Mouse (Mus musculus) liver, embryonic 14.5 days (tissue): ENCODE data around the gene Cbl. TPM values are rescaled to one million over a fixed set of nuclear protein-coding genes. Genes with fewer than 3 reads are reported as not detected.

ENCODE experiments used
- ATAC-seq: fragments of 200-750 bp; cut with Nextera tagmentation; 2 replicates; pipeline ENCODE4 v1.8.0; 2017; ENCODE audit warnings: moderate number of reproducible peaks, mild to moderate bottlenecking, moderate library complexity; ENCODE audit not compliant: insufficient read depth
- DNase-seq, 3 experiments: peaks; one replicate each; pipeline ENCODE4 v3.0.0-alpha.2; 2012 to 2013; ENCODE audit warnings: low read depth in 3 of 3, low spot score in 3 of 3
- H3K27ac ChIP-seq: fragments of 300-500 bp; sonication (generic); 2 replicates; pipeline ENCODE4 v1.5.1; 2014; ENCODE audit warnings: moderate library complexity, mild to moderate bottlenecking, control low read depth, inconsistent platforms
- H3K27me3 ChIP-seq: fragments of 300-500 bp; sonication (generic); 2 replicates; pipeline ENCODE4 v1.6.1; 2014; ENCODE audit warnings: mild to moderate bottlenecking, low read length, moderate library complexity; ENCODE audit not compliant: control insufficient read depth, insufficient read depth
- H3K36me3 ChIP-seq: fragments of 300-500 bp; sonication (generic); replicated peaks from 2 replicates; pipeline ENCODE4 v1.6.1; 2014; ENCODE audit warnings: low read depth; ENCODE audit not compliant: control insufficient read depth, insufficient read depth
- H3K4me1 ChIP-seq, 2 experiments: fragments of 200-500 bp in 1 of 2; fragments of 300-500 bp in 1 of 2; sonication (generic) in 1 of 2; replicated peaks; 2 replicates each; pipeline ENCODE4 v1.6.1; 2012 to 2014; ENCODE audit warnings: antibody characterized with exemption in 1 of 2, inconsistent platforms in 1 of 2, low read length in 1 of 2; ENCODE audit not compliant: control insufficient read depth in 2 of 2, insufficient read depth in 2 of 2
- H3K4me2 ChIP-seq: fragments of 300-500 bp; sonication (generic); 2 replicates; pipeline ENCODE4 v1.6.1; 2014; ENCODE audit warnings: low read depth, mild to moderate bottlenecking, control low read depth, moderate library complexity
- H3K4me3 ChIP-seq, 2 experiments: fragments of 200-500 bp in 1 of 2; fragments of 300-500 bp in 1 of 2; sonication (generic) in 1 of 2; 2 replicates each; pipeline ENCODE4 v1.5.1; 2012 to 2014; ENCODE audit warnings: low read depth in 2 of 2, low read length in 2 of 2, mild to moderate bottlenecking in 2 of 2, control low read depth in 1 of 2, inconsistent platforms in 1 of 2, moderate library complexity in 1 of 2; ENCODE audit not compliant: insufficient read depth in 1 of 2
- H3K9ac ChIP-seq: fragments of 300-500 bp; sonication (generic); replicated peaks from 2 replicates; pipeline ENCODE4 v1.6.1; 2014; ENCODE audit warnings: mild to moderate bottlenecking, control low read depth, moderate library complexity
- H3K9me3 ChIP-seq: fragments of 300-500 bp; sonication (generic); 2 replicates; pipeline ENCODE4 v1.6.1; 2016; ENCODE audit warnings: low read length, mixed read lengths; ENCODE audit not compliant: control insufficient read depth
- CTCF ChIP-seq: IDR thresholded peaks from 2 replicates; pipeline ENCODE4 v1.5.1; 2016; ENCODE audit warnings: antibody characterized with exemption, low read depth, control low read depth
- EP300 ChIP-seq: IDR thresholded peaks from 2 replicates; pipeline ENCODE4 v1.6.1; 2016; ENCODE audit warnings: antibody characterized with exemption, low read depth
- WGBS: fragments of 180-500 bp; shearing (Covaris S2); extraction: QIAGEN DNeasy Blood & Tissue Kit; methylation state at CpG from one replicate; pipeline ENCODE4 v1.1.7; 2014; ENCODE audit not compliant: insufficient replicate concordance; 5-methylcytosine and 5-hydroxymethylcytosine counted together
- polyA plus RNA-seq, 2 experiments: library from polyadenylated mRNA; depleted of rRNA in 1 of 2; stranded (reverse) in 1 of 2; unstranded in 1 of 2; fragments of >200 nt; fragmentation: Nextera tagmentation in 1 of 2; extraction: Ambion mirVana in 1 of 2; gene quantifications; 2 replicates each; pipeline versions ENCODE4 v1.2.1 to v1.2.3; 2012 to 2014

The Cbl gene
- polyA plus RNA-seq, 2 experiments, result 3.7 to 3.9 TPM

DNA sequence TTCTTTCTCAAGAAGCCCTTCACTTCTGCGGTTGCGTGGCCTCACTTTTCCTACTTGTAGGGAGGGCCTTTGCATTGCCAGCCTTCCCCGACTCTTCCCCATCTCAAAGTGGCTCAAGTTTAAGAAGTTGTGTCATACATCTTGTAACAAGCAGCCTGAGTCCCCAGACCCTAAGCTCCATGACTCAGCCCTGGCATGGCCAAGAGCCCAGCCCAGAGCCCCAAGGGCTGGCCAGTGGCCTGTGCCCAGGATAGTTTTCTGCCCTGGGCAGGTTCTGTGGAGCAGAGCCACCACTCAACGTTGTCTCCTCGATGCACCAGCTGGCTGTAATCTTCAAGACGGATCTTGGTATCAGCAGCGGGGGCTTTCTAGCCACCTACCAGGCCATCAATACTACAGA, 129.0 kb downstream of the Cbl start:
- TF ChIP-seq CTCF, result no peak
- no peak for TF ChIP-seq EP300
- Histone ChIP-seq H3K4me1 (peaks cover 0 to 7% of the 10 kb centered on the region in 2 experiments), H3K9me3 (no peaks in the 10 kb centered on the region), H3K9ac (no peak overlapping the region), H3K27me3 (no peaks in the 10 kb centered on the region), H3K27ac (no peak overlapping the region), H3K4me3 (no peak overlapping the region), H3K4me2 (no peak overlapping the region), H3K36me3 (peaks cover 14% of the 10 kb centered on the region)
- WGBS, result 80% methylated on average over 7 of the region's 7 CpGs
- ATAC-seq (no peak), DNase-seq (no peak)

DNA sequence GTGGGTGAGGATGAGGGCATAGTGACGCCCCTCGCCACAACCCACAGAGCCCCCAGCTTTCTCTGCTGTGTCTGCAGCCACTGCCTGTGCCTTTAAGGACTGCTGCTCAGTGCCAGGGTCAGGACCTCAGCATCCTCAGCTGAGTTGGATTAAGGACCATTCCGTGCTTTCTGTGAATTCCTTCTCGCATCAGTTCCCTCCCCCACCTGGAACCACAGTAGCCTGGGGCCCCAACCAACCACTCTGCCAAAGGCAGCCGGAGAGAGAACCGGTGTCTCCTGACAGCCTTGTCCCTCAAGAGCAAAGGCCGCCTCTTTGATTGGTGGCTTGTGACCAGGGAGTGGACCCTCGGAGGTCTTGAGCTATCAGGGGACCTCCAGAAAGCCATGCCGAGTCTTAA, 132.4 kb downstream of the Cbl start, which contains the start of gene Mfrp:
Mfrp (plus strand) TSS at position 240 of the 400 bp plus-strand sequence.
- H3K4me1 ChIP-seq, result no peaks in the 10 kb centered on the region
- H3K27me3 ChIP-seq, result no peaks in the 10 kb centered on the region
- no peak within 1 kb of the TSS for H3K4me3 ChIP-seq
- no peak for ATAC-seq
- H3K36me3 ChIP-seq, result peaks cover 3% of the 10 kb centered on the region; the same call in 1 of the 2 replicates
- no peak for DNase-seq
- TF ChIP-seq CTCF (no peak), EP300 (no peak)
- no peak within 1 kb of the TSS for H3K9ac ChIP-seq
- no peak within 1 kb of the TSS for H3K27ac ChIP-seq
- no peaks in the 10 kb centered on the region for H3K9me3 ChIP-seq
- 75% methylated on average over 9 of the region's 9 CpGs for WGBS
- H3K4me2 ChIP-seq, result no peak within 1 kb of the TSS

DNA sequence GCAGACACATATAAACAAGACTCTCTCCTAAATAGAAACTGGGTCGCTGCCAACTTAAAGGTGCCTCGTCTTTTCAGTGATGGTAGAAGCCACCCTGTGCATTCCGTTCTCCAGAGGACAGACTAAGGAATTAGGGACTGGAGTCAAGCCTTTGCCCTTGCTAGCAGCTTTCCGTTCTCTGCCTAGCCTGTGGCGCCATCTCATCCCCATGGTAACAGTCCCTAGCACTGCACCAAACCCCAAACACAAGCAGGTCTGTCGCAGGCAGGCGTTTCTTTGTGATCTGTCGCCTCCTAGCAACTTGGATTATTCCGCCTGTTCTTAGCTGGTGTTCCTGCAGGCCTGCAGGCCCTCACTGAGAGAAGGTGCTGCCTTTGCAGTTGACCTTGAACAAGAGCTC, 137.3 kb downstream of the Cbl start:
- TF ChIP-seq EP300, result no peak
- TF ChIP-seq CTCF, result no peak
- Histone ChIP-seq H3K4me1 (no peaks in the 10 kb centered on the region), H3K27ac (no peak overlapping the region), H3K4me2 (no peak overlapping the region), H3K9ac (no peak overlapping the region), H3K36me3 (no peaks in the 10 kb centered on the region), H3K27me3 (no peaks in the 10 kb centered on the region), H3K9me3 (no peaks in the 10 kb centered on the region), H3K4me3 (no peak overlapping the region)
- 69% methylated on average over 9 of the region's 9 CpGs for WGBS
- no peak for DNase-seq
- no peak for ATAC-seq

DNA sequence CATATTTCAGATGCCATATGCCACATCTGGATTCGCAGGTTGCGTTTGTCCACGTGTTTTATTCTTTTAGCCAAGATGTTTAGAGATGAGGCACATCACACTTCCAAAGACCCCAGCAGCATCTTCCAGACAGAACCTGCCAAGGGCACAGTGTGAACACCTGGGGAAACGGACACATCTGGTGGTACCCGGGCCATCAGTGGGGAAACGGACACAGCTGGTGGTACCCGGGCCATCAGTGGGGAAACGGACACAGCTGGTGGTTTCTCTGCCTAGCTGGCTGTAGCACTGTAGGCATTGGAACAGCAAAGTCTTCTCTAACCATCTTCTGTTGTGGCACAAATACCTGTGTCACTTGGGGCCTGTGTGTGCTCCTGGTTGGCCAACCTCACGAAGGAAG, 138.1 kb downstream of the Cbl start:
- DNase-seq (no peak), ATAC-seq (no peak)
- Histone ChIP-seq H3K9ac (no peak overlapping the region), H3K27me3 (no peaks in the 10 kb centered on the region), H3K36me3 (no peaks in the 10 kb centered on the region), H3K4me2 (no peak overlapping the region), H3K4me1 (no peaks in the 10 kb centered on the region), H3K27ac (no peak overlapping the region), H3K4me3 (no peak overlapping the region), H3K9me3 (no peaks in the 10 kb centered on the region)
- WGBS, result 79% methylated on average over 9 of the region's 9 CpGs
- TF ChIP-seq CTCF (no peak), EP300 (no peak)

DNA sequence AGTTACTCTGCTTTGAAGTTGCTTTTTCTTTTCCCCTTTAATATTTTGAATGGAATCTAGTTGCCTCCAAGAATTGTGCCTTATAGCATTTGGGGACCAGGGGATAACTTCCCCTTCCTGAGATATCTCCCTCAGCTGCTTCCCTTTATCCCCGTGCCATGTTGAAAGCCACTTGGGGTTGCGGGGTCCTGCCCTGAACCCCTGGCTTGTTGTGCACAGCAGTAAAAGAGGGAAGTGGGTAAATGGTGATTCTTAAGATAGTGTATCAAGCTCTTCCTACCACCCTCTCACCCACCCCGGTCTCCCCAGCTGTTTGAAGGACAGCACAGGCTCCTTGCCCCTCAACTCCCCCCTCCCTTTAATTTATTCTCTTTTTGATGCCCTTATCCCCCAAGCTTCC, 139.1 kb downstream of the Cbl start:
- no peak for ATAC-seq
- 29% methylated on average over 3 of the region's 3 CpGs for WGBS
- no peak for DNase-seq
- TF ChIP-seq EP300, result no peak
- TF ChIP-seq CTCF, result no peak
- Histone ChIP-seq H3K27me3 (no peaks in the 10 kb centered on the region), H3K36me3 (no peaks in the 10 kb centered on the region), H3K9ac (no peak overlapping the region), H3K27ac (no peak overlapping the region), H3K9me3 (no peaks in the 10 kb centered on the region), H3K4me2 (no peak overlapping the region), H3K4me1 (no peaks in the 10 kb centered on the region), H3K4me3 (no peak overlapping the region)
